Mouse (Mus musculus) liver, postnatal 0 days (tissue): Measurements from ENCODE around the gene Xbp1.

Source experiments
- CTCF ChIP-seq: sonication (generic); IDR thresholded peaks from 2 replicates; pipeline ENCODE4 v1.5.1; 2016; ENCODE audit warnings: antibody characterized with exemption, low read depth
- EP300 ChIP-seq: IDR thresholded peaks from 2 replicates; pipeline ENCODE4 v1.6.1; 2016; ENCODE audit warnings: antibody characterized with exemption, low read depth, mild to moderate bottlenecking

GRCm38 (mm10) chr11:5530717-5531116, 10.3 kb downstream of the Xbp1 start:
- no peak for TF ChIP-seq CTCF
- no peak for TF ChIP-seq EP300
